Mouse (Mus musculus): ENCODE results near the gene Nfam1.

DNA sequence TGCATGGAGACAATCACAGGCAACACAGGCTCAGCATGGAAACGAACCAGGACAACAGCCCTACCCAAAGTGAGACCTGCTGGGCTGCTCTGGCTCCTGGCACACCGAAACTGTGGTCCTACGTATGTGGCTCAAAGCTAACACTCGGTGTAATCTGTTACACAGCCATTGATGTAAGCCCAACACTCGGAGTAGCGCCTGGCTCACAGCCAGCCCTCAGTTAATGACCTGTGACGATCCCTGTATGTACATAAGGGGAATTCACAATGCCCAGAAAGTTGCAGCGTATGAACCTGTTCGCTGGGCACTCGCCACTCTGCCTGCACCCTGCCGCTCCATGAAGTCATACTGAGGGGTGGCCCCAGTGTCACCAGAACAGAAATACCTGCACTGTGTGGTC, 20.2 kb upstream of the Nfam1 start:
- TF ChIP-seq CTCF (IDR thresholded peaks at IDR 0.05; ENCODE audit: borderline replicate concordance, control insufficient read depth, extremely low read depth, insufficient read depth, low read length, poor library complexity) (no peak), POLR2A (IDR thresholded peaks at IDR 0.05; ENCODE audit: control insufficient read depth, extremely low read depth, insufficient read depth, low read length, poor library complexity) (no peak)

Measured in thymus, adult 2 months (tissue).